Mouse (Mus musculus): ENCODE data around the gene Olfml3. TPM values are rescaled to one million over a fixed set of nuclear protein-coding genes. Genes with fewer than 3 reads are reported as not detected.

The Olfml3 gene
- polyA plus RNA-seq, 1 experiment = 60.5 TPM

DNA sequence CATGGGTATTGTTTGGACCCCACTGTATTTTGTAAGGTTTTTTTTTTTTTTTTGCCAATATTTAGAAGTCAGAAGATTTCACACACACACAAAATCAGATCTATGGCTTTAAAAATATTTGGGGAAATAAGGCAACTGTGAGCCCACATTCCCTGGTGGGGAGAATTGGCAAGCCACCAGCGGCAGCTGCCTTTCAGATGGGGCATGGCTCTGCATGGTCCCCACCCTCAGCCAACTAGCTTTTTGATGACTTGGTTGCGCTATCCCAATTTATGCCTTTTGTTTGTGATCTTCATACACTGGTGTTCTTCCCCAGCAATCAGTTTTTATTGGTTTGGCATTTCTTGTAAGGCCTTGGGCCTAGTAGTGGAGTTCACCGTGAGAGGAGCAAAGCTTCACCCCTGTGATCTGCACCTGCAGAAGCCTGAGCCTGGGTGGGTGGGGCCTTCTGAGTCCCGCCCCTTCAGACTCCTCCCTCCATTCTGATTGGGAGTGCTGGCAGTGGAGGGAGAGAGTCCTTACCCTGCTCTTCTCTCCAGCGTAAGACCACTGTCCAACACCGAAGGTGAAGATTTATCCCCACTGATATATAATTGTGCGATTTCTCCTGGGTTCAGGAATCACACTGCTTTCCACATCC, 23.4 kb downstream of the Olfml3 start:
- Histone ChIP-seq H3K4me3 (ENCODE audit: insufficient read depth, low read length) (no peak overlapping the region), H3K27ac (ENCODE audit: insufficient read depth, low read length) (no peak overlapping the region), H3K4me1 (ENCODE audit: control insufficient read depth, insufficient read depth, low read length) (peaks cover 5% of the 10 kb centered on the region; the same call in 1 of the 2 replicates)
- TF ChIP-seq POLR2A (IDR thresholded peaks at IDR 0.05; ENCODE audit: low read depth, low read length) (no peak), CTCF (IDR thresholded peaks at IDR 0.05; ENCODE audit: borderline replicate concordance, insufficient read depth, low read length) (no peak)

DNA sequence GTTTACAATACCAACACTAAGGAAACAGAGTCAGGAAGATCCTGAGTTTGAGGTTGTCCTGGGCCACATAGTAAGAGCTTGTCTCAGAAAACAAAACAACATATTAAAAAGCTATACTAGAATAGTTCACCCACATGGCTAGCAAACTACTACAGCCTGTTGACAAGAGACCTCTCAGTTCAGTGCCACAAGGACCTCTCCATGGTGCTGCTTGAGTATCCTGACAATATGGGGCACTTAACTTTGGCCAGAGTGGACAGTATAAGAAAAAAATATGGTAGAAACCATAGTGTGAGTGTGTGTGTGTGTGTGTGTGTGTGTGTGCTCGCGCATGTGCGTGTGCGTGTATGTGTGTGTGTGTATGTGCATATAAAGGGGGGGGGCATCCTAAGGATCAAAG, 25.6 kb downstream of the Olfml3 start:
- Histone ChIP-seq H3K4me3 (ENCODE audit: insufficient read depth, low read length) (no peak overlapping the region), H3K27ac (ENCODE audit: insufficient read depth, low read length) (no peak overlapping the region), H3K4me1 (ENCODE audit: control insufficient read depth, insufficient read depth, low read length) (peaks cover 3% of the 10 kb centered on the region; the same call in 1 of the 2 replicates)
- TF ChIP-seq CTCF (IDR thresholded peaks at IDR 0.05; ENCODE audit: borderline replicate concordance, insufficient read depth, low read length) = no peak
- no peak for TF ChIP-seq POLR2A (IDR thresholded peaks at IDR 0.05; ENCODE audit: low read depth, low read length)

DNA sequence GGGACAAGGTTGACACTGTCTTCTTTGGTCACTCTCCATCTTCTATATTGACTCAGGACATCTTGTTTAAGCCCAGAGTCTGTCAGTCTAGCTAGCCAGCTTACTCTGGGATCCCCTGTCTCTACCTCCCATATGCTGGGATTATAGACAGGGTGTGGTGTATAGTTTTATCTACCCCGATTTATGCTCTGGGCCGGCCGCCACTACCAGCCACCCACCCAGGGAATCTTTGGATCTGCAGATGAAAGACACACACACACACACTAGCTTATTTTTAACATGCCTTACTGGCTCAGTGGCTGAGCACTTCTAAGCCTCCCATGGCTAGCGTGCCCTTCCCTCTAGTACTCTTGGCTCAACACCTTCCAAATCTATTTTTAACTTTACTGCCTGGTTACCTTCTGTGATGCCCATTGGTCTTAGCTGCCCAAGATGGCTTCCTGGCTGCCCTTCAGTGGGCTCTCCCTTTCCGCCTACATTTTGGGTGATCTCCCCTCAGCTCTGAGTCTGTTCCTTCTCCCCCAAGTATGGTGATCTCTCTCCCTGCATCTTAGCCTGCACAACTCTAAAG, 28.2 kb downstream of the Olfml3 start:
- Histone ChIP-seq H3K4me1 (ENCODE audit: control insufficient read depth, insufficient read depth, low read length) (no peaks in the 10 kb centered on the region), H3K27ac (ENCODE audit: insufficient read depth, low read length) (no peak overlapping the region), H3K4me3 (ENCODE audit: insufficient read depth, low read length) (no peak overlapping the region)
- no peak for TF ChIP-seq CTCF (IDR thresholded peaks at IDR 0.05; ENCODE audit: borderline replicate concordance, insufficient read depth, low read length)
- TF ChIP-seq POLR2A (IDR thresholded peaks at IDR 0.05; ENCODE audit: low read depth, low read length) = no peak

DNA sequence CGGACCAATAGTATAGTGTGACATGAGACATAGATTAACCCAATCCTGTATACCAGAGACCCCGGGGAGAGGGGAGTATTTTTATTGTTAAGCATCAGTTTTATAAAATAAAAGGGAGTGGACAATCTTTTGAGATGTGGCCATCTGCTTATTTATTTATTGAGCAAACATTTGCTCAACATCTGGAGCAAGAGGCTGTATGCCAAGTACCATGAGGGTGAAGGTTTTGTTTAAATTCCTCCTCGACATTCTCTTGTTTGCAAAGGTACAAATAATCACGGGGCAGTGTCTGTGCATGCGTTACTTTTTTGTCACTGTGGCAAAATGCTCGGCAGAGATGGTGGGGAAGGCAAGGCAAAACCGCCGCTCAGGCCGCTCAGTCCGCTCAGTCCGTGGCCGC, 32.4 kb downstream of the Olfml3 start:
- no peaks in the 10 kb centered on the region for H3K4me1 ChIP-seq (ENCODE audit: control insufficient read depth, insufficient read depth, low read length)
- no peak overlapping the region for H3K27ac ChIP-seq (ENCODE audit: insufficient read depth, low read length)
- TF ChIP-seq POLR2A (IDR thresholded peaks at IDR 0.05; ENCODE audit: low read depth, low read length) (no peak), CTCF (IDR thresholded peaks at IDR 0.05; ENCODE audit: borderline replicate concordance, insufficient read depth, low read length) (no peak)
- no peak overlapping the region for H3K4me3 ChIP-seq (ENCODE audit: insufficient read depth, low read length)

DNA sequence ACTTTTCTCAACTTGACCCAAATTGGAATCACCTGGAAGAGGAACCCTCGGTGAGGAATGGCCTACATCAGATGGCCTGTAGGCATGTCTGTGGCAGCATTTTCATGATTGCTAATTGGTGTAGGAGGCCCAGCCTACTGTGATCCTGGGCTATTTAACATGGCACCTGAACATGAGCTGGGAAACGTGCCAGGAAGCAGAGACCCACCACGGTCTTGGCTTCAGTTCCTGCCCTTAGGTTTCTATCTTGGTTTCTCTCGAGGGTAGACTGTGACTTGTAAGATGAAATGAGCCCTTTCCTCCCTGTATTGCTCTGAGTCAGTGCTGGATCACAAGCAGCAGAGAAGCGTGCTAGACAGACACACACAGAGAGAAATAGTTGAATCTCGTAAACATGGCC, 33.1 kb downstream of the Olfml3 start:
- no peaks in the 10 kb centered on the region for H3K4me1 ChIP-seq (ENCODE audit: control insufficient read depth, insufficient read depth, low read length)
- no peak overlapping the region for H3K4me3 ChIP-seq (ENCODE audit: insufficient read depth, low read length)
- no peak for TF ChIP-seq POLR2A (IDR thresholded peaks at IDR 0.05; ENCODE audit: low read depth, low read length)
- TF ChIP-seq CTCF (IDR thresholded peaks at IDR 0.05; ENCODE audit: borderline replicate concordance, insufficient read depth, low read length) = no peak
- H3K27ac ChIP-seq (ENCODE audit: insufficient read depth, low read length) = no peak overlapping the region

DNA sequence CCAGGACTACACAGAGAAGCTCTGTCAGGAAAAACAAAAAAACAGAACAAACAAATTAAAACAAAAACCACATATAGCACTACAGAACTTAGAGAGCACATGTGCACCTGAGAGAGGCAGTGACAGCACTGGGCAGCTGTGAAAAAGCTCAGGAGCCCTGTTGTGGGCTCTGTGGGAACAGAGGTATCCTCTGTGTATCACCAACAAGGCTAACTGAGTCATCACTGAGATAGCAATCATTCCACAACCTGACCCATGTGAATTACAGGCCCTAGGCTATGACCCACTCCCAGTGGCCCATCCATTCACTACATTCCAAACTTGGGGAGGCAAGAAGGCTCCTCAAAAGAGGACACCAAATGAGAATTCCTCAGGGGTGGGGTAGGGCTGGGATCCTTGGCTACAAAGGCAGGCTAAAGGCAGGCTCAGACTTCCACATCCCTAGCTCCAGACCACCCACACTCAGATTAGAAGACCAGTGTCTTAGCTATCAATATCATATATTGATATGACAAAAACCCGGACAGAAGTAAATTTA, 41.3 kb downstream of the Olfml3 start:
- Histone ChIP-seq H3K4me3 (ENCODE audit: insufficient read depth, low read length) (no peak overlapping the region), H3K4me1 (ENCODE audit: control insufficient read depth, insufficient read depth, low read length) (no peaks in the 10 kb centered on the region), H3K27ac (ENCODE audit: insufficient read depth, low read length) (no peak overlapping the region)
- TF ChIP-seq CTCF (IDR thresholded peaks at IDR 0.05; ENCODE audit: borderline replicate concordance, insufficient read depth, low read length) = no peak
- no peak for TF ChIP-seq POLR2A (IDR thresholded peaks at IDR 0.05; ENCODE audit: low read depth, low read length)

DNA sequence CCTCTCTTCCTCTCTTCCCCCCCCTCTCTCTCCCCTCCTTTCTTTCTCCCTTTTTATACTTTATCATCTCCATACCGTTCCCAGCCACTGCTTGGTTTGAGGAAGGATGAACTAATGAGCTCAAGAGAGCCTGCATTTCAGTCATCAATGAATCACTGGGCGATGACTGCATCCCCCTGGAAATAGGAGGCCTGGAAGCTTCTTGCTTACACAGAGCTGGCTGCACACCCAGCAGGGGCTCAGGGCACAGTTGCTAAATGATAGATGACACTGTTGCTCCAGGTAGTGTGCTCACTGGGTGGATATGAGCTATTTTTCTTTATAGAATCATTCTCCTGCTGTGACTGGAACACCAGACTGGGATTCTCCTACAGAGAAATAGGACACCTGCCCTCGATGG, 42.2 kb downstream of the Olfml3 start:
- Histone ChIP-seq H3K27ac (ENCODE audit: insufficient read depth, low read length) (no peak overlapping the region), H3K4me3 (ENCODE audit: insufficient read depth, low read length) (no peak overlapping the region), H3K4me1 (ENCODE audit: control insufficient read depth, insufficient read depth, low read length) (no peaks in the 10 kb centered on the region)
- no peak for TF ChIP-seq CTCF (IDR thresholded peaks at IDR 0.05; ENCODE audit: borderline replicate concordance, insufficient read depth, low read length)
- TF ChIP-seq POLR2A (IDR thresholded peaks at IDR 0.05; ENCODE audit: low read depth, low read length) = no peak

DNA sequence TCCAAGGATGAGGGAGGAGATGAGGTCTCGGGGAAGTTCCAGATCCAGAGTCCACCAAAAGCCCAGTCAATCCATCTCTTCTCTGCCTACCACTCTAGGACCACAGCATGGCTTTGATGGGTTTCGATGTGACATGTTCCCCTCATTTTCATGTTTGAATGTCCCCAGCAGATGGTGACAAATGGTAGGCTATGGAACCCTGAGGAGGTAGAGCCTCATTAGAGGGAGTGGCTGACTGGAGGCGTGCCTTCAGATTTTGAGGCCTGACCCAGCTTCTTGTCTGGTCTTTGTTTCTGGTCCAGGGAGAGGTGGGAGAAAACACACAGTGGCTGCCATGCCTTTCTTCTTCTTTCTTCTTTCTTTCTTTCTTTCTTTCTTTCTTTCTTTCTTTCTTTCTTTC, 47.3 kb downstream of the Olfml3 start:
- Histone ChIP-seq H3K27ac (ENCODE audit: insufficient read depth, low read length) (no peak overlapping the region), H3K4me1 (ENCODE audit: control insufficient read depth, insufficient read depth, low read length) (no peaks in the 10 kb centered on the region), H3K4me3 (ENCODE audit: insufficient read depth, low read length) (no peak overlapping the region)
- no peak for TF ChIP-seq CTCF (IDR thresholded peaks at IDR 0.05; ENCODE audit: borderline replicate concordance, insufficient read depth, low read length)

DNA sequence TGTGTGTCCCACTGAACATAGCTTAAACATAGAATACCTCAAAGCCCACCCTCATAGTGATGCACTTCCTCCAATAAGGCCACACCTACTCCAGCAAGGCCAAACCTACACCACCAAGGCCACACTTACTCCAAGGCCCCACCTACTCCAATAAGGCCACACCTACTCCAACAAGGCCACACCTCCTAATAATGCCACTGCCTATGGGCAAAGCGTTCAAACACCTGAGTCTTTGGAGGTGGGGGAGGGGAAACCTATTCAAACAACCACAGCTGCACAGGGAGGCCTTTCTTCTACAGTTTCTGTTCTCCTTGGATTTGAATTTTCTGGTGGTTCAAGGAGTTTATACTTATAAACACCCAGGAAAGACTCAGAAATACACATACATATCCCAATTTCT, 48.8 kb downstream of the Olfml3 start:
- H3K27ac ChIP-seq (ENCODE audit: insufficient read depth, low read length) = no peak overlapping the region
- H3K4me3 ChIP-seq (ENCODE audit: insufficient read depth, low read length) = no peak overlapping the region
- TF ChIP-seq CTCF (IDR thresholded peaks at IDR 0.05; ENCODE audit: borderline replicate concordance, insufficient read depth, low read length) (no peak), POLR2A (IDR thresholded peaks at IDR 0.05; ENCODE audit: low read depth, low read length) (no peak)
- no peaks in the 10 kb centered on the region for H3K4me1 ChIP-seq (ENCODE audit: control insufficient read depth, insufficient read depth, low read length)

DNA sequence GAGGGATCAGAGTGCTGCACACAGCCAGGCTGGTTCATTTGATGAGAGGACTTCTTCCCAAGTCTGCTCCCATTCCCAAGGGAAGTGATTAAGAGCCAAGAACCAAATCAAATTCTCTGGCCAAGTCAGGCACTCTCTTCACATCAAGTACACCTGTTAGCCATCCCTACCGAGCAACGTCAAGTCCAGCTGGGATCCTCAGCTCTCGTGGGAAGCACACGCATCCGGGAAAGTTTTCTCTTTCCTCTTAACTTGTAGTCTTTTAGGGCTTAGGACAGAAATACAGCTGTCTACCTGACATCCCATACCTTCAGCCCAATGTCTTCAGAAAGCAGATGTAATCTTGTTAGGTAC, 53.9 kb downstream of the Olfml3 start:
- no peak overlapping the region for H3K4me3 ChIP-seq (ENCODE audit: insufficient read depth, low read length)
- H3K27ac ChIP-seq (ENCODE audit: insufficient read depth, low read length) = no peak overlapping the region
- H3K4me1 ChIP-seq (ENCODE audit: control insufficient read depth, insufficient read depth, low read length) = peaks cover 7% of the 10 kb centered on the region
- no peak for TF ChIP-seq POLR2A (IDR thresholded peaks at IDR 0.05; ENCODE audit: low read depth, low read length)
- TF ChIP-seq CTCF (IDR thresholded peaks at IDR 0.05; ENCODE audit: borderline replicate concordance, insufficient read depth, low read length) = no peak

Data from embryonic fibroblast, embryonic 13.5 days (primary cell).